Mouse (Mus musculus) kidney, adult 2 months (tissue): ENCODE results near the gene Cbarp.

Source experiments
- CTCF ChIP-seq: fragments of 200-500 bp; conservative IDR thresholded peaks from 2 replicates; pipeline ENCODE4 v1.5.1; 2011; ENCODE audit warnings: low read depth, mild to moderate bottlenecking, control low read depth, low read length, moderate library complexity, mixed read lengths; ENCODE audit not compliant: insufficient read depth, insufficient read length
- POLR2A ChIP-seq: fragments of 200-500 bp; IDR thresholded peaks from one replicate; pipeline ENCODE4 v1.6.1; 2011; ENCODE audit warnings: low read depth, low read length, control low read depth

- no peak for TF ChIP-seq POLR2A
- peak; percentile 68 for TF ChIP-seq CTCF
Observed at GRCm38 (mm10) chr10:80175536-80176269, 35.1 kb upstream of the Cbarp start.
